Mouse (Mus musculus) spleen, adult 12 weeks (tissue): ENCODE results near the gene Nudt4.

Experiments
- DNase-seq: peaks from one replicate; pipeline ENCODE4 v3.0.0; 2022; ENCODE audit warnings: low spot score

Nudt4 gene

DNA sequence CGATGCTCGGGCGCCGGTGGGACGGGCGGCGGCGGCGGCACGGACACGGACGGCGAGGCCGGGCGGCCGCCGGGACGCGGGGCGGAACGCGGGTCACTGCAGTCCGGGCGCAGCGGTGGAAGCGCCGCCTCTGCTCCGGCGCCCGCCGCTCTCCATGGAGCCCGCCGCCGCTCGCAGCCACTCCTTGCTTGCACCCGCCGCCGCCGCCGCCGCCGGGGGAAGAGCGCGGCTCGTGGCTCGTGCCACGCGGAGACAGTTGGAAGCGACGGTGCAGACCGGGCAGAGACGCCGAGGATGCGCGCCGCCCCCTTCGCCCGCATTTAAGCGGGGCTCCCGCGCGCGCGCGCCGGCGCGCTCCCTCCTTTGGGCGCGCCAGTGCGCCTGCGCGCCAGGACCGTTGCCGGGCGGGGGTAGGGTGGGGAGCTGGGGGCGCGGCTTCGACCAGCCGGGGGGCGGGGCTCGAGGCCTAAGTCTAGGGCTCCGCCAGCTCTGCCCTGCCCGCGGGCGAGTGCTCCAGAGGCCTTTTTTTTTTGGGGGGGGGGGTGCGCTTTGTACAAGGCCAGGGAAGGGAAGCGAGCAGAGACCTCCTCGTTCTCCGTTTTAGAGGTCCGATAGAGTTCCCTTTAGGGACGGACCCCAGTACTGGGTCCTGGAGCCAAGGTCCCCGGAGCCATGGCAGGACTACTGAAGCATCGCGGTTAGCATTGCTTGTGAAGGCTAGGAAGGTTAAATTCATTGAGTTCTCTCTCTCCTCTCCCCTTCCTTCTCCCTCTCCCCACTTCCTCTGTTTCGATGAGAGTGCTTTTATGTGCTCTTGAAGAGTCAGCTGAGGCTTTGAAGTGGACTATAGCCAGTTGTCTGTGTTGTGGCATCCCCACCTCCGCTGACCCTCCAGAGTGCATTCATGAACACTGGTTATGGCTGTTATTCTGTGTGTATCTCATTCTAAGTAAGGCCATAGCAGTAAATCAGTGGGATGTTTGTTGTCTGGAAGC lies at the start of gene Nudt4:
Gene Nudt4 (minus strand): TSS at position 296 of the 995 bp plus-strand sequence.
- peak; percentile 75 for DNase-seq

DNA sequence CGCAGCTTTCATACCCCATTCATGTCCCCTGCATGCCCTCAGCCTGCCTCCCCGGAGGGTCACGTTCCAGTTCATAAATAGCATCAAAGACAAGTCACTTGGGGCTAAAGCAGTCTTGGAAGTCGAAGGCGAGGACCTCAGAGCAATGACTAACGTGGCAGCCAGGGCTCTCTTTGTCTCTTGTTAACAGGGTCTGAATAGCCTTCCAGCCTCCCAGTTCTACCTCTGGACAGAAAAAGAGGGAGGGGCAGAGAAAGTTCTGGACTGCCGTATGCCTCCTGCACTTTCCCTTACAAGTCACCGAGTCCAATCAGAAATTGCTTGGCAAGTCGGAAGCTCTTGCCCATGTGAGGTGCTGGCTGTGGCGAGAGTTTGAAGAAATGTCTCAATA lies 47.4 kb upstream of the Nudt4 start:
- DNase-seq: no peak

DNA sequence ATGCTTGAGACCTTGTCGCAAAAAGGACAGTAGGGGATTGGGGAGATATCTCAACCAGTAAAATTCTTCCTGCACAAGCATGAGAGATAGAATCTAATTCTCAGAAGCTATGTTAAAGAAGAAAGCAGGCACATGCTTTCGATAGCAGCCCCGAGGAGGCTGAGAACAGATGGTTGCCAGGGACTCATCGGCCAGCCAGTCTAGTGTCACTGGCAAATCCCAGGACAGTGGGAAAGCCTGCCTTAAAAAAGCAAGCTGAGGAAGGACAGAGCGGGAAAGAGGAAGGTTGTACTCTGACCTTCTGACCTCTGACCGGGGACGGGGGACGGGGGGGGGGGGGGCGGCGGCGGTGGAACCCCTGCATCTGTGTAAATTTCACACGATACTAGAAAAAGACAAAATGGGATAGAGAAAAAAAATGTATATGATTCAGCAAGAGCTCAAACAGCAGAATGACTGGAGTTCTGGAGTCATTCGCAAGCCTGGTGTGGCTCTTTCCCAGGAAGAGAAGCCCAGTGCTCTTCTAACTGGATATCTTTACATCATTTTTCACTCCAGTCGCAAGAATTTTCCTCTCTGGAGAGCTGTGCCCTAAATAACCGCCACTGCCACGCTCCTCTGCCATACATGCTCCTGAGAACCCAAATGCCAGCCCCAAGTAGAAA lies 46.9 kb upstream of the Nudt4 start:
- DNase-seq: no peak

DNA sequence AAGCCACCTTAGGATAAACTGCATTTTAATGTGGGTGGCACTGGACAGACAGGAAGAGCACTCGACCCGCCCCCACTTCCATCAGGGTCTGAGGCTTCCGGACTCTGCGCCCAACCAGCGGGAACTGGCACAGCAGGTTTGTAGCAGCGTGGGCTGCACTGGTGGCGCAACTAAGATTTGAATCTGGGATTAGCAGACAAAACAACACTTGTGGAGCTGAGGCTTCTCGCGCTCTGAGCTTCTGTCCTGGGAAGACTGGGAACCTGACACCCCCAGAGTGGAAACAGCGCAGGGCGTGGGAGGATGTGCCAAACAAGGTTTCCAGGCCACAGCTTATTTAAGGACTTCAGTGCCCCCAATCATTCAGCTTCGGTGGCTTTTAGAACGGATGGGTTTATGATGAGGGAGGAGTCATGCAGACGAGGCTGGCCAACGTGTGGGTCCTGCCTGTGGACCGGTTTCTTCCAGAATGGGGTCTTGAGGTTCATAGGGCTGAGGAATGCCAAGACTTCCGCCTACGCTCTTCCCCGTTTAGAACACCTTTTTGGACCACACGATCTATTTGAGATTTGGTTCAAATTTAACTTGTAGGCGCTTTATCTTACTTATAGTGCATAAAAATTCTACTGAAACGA lies 41.1 kb upstream of the Nudt4 start:
- DNase-seq: no peak

DNA sequence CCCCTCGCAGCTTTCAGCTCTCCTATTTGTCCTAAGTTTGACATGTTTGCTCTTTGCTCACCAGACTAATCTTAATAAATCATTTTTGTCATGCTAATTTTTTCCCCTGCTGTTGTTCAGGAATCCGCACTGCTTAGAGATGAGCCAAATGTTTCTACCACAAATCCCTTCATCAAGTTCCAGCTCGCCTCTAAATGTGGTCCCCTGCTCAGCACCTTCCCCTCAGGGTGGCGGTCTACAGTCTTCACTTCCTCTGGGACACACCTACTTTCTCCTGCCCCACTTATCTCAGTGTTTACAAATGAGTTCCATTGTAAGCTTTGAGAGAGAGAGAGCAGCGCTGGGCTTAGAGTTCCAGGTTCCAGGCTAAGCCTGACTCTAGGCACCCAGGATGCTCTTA lies 36.6 kb upstream of the Nudt4 start:
- no peak for DNase-seq

DNA sequence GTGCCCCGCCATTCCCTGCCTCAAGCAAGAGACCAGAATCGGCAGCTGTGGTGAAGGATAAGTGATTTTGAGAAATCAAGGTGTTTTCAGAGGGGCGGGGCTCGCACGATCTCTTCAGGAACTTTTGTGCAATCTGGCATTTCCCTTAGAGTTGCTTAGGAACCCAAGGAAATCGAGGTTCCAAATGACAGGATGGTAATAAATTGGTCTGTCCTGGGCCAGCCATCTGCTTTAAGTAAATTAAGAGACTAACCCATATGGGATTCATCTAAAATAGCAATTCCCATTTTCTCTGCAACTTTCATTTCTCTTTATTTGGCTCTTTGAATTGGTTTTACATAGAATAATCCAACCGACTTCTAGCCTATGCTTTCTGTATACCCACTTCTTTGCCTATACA lies 35.8 kb upstream of the Nudt4 start:
- no peak for DNase-seq

DNA sequence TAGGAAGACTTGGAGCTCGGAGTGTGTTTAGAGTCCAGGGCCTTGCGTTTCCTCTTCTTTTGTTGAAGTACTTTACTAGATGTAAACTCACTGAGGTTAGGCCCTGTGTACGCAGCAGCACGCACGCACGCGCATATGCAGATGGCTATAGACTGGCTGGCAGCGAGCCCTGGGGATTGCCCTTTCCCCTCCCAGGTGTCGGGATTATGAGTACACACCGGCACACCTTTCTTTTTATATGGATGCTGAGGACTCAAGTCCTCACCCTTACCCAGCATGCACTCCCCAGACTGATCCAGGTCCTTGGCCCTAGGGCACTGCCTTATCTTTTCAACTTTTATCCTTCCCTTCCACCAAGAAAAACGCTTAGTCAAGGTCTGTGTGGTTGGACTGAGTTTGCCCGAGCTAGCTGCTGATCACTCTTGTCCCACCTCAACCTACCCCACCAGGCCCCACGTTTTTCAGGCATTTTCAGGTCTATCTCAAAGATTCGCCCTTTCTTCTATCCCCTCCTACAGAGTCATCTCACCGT lies 34.2 kb upstream of the Nudt4 start:
- no peak for DNase-seq

DNA sequence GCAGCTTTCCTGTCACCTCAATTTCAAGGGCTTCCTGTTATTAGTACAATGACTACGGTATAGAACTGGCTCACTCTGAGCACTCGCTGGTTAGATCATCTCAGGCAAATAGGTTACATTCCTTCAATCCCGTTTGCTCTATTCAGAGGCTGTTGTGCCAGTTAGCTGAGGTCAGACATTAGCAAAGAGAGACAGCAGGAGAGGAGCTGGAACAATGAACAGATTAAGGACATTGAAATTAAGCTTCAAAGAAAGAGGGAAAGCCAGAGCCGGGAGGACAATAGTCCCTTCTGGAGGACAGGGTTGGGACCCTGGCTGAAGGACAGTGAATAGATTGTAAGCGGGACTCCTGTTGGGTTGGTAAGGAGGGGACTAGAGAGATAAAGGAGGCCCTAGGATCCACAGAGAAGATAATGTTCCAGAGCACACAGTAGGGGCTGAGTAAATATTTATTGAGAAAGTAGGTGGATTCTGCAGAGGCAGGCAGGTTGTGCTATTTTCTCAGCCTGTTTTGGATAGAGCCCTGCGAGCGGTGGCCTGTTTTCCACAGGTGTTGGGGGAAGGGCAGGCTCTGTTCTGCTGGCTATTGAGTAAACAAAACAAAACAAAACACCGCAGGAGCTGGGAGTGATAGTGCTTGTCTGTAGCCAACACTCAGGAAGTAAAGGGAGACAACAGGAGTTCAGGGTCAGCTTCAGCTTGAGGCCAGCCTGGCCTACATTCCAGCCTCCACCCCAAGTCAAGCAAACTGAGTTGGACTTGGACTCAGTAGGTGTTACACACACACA lies 32.1 kb upstream of the Nudt4 start:
- DNase-seq: no peak

DNA sequence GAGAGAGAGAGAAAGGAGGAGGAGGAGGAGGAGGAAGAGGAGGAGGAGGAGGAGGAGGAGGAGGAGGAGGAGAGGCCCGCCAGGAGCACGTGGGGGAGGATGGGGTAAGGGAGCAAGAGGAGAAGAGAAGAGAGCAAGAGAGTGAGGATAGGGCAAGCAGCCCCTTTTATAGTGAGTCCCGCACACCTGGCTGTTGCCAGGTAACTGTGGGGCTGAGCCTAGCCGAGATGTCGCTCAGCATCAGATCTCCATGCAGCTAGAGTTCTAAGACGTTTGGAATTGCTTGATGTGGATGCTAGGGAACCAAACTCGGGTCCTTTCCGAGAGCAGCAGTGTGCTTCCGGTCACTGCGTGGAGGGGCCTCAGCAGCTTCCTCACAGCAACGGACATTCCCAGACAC lies 30.5 kb upstream of the Nudt4 start:
- DNase-seq: no peak

DNA sequence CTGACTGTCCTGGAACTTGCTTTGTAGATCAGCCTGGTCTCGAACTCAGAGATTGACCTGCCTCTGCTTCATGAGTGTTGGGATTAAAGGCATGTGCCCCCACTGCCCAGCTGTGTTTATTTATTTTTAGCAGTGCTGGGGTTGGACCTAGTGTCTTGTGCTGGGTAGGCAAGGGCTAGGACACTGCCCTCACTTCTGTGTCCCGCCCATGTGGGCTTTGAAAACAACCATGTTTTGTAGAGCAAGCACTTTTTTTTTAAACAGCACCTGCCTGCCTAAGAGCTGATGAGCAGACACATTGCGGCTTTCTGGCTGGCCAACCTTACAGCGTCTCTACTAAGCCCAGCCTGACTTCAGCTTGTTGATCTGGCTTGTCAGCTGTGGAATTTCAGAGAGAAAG lies 27.3 kb upstream of the Nudt4 start:
- no peak for DNase-seq

DNA sequence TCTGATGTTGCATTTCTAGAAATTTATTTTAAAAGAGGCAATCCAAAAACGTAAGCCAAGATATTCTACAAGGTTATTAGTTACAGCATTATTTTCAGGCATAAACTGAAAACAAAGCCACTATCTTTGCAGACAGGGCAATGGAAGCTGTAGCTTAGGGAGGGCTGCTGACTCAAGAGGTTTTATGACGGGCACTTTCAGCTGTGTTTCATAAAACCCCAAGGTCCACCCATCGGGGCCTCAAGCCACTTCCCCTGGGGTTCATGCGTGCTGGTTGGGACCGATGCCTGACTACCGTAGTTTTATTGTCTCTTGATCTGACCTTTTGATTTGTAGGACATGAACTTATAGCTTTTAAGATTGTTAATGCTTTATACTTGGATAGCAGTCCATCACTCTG lies 26.2 kb upstream of the Nudt4 start:
- DNase-seq: no peak

DNA sequence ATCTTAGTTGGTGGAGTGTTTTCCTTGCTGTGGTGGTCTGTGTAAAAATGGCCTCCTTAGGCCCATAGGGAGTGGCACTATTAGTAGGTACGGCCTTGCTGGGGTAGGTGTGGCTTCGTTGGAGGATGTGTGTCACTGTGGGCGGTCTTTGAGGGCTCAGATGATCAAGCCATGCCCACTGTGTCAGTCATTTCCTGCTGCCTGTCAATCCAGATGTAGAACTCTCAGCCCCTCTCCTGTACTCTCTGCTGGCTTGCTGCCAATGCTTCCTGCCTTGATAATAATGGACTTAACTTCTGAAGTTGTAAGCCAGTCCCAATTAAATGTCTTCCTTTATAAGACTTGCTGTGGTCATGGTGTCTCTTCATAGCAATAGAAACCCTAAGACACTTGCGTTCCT lies 25.2 kb upstream of the Nudt4 start:
- DNase-seq: no peak

DNA sequence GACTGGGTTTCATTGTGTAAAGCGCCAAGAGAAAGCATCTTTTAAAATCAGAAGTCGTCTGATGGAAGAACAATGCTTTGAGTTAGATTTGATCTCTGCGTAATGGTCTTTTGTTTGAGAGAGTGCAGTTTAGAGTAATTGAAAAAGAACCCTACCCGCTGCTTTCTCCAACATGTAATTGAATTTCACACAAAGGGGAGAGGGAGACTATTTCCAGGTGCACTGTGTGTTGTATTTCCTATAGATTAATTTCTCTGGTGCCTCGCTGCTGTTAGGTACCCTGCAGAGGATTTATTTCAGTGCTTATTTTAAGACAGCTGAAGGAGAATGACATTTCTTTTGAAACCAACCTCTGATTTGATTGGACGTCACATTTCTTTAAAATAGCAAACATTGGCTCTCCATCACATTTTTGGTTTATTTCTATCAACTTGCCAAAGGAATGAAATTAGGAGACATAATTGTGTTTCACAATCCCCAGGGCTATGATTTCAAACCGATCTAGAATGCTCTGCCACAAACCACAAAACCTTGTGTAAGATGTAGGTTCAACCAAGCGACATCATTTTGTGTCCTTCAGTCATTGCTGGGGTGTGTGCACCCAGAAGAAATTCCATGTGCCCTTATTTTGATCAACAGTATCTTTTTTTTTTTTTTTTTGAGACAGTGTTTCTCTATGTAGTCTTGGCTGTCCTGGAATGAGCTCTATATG lies 23.7 kb upstream of the Nudt4 start:
- DNase-seq: no peak

DNA sequence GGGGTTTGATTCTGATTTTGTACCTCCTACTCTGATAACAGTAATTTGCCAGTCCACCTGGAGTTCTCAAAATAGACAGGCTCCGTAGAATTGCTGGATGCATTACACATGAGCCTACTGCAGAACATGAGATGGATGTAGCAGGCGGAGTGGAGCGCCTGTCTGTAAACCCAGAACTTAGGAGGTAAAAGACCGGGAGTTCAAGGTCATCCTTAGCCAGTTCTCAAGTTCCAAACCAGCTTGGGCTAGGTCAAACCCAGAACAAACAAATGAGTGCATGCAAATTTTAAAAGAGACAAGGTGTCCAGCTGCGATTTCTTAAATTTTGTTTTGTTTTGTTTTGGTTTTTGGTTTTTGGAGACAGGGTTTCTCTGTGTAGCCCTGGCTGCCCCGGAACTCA lies 21.6 kb upstream of the Nudt4 start:
- no peak for DNase-seq

DNA sequence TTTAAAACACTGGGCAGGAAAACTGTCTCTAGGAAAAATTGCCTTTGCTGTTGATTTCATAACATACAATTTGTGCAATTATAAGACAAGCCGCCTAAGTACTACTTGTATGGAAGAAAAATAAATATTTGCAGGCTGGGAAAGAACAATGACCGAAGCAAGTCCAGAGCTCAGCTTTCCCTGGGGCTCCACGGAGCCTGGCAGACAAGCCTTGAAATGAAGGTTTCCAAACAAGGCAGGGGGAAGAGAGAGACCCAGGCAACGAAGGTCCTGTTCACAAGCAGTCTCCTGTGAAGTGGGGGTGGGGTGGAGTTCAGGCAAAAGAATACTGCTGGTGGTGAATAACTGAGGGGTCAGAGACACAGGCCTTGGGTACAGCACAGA lies 13.6 kb upstream of the Nudt4 start:
- no peak for DNase-seq

DNA sequence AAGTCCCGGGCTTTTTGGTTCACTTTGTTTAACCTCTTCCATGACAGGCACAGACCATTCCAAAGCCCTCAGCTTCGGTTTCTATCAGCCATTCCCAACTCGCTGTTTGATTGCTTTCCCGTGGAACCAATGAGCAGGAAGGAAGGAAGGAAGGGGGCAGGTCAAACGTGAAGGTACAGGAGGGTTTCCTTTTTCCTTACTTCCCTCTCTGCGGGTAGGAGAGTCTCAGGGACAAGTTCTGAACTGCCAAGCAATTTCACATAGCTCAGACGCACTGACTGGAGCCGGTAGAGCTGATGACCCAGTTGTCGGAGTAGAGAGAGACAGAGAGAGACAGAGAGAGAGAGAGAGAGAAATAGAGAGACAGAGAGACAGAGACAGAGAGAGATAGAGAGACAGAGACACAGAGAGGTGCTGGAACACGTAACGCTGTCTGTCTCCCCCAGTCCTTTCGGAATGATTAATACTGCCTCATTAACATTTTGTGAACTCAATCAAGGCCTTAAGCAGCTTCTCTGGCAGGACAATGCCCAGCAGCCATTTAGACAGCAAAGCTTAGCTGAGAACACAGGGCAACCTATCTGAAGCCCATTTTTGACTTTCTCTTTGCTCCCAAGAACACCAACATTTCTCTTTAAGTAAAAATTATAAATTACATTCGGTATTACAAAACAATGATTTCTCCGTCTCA lies 13.1 kb upstream of the Nudt4 start:
- DNase-seq: no peak

DNA sequence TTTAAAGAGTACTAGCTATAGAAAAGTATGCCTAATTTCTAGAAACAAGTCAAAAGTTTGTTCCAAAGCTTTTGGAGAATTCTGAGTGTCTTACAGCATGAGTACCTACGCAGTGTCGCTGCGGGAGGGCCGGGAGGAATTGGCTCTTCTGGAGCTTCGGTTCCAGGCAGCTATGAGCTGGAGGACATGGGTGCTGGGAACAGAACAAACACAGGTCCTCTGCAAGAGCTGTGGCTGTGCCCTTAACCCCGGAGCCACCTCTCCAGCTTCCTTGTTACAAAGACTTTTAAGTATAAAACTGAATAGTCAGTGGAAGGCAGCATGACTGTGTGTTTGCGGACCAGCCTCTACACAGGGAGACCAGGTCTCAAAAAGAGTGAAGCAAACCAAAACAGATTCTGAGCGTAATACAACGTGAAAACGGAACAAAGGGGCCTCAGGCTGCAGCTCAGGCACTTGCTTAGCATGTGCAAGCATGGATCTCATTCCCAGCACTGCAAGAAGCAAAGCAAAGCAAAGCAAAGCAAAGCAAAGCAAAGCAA lies 12.0 kb upstream of the Nudt4 start:
- DNase-seq: no peak

DNA sequence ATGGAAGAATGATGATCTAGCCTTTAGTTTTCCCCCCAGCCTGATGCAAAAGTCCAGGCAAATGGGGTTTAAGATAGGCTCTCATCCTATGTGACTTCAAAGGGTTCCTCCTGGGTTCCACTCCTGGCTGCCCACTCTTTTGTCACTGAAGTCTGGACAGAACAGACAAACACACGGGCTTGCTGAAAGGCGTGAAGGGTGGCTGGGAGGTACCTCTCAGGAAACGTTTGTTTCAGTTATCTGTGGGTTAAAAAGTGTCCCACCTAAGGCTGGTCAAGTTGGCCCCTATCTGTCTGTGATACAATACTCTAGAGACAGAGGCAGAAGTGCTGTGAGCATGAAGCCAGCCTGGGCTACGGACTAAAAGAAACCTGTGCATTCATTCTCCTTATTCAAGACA lies 11.0 kb upstream of the Nudt4 start:
- DNase-seq: no peak

DNA sequence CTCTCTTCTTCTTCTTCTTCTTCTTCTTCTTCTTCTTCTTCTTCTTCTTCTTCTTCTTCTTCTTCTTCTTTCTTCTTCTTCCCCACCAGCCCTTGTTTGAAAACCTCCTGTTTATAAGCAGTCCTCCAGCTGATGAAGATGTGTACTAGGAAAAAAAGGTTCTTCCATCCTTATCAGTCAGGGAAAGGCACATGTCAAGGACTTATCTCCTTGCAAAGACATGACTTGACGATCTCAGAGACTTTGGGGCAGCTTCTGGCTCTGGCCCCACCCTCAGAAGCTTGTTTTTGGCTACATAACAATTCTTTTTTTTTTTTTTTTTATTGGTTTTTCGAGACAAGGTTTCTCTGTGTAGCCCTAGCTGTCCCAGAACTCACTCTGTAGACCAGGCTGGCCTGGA lies 5.5 kb upstream of the Nudt4 start:
- DNase-seq: no peak

DNA sequence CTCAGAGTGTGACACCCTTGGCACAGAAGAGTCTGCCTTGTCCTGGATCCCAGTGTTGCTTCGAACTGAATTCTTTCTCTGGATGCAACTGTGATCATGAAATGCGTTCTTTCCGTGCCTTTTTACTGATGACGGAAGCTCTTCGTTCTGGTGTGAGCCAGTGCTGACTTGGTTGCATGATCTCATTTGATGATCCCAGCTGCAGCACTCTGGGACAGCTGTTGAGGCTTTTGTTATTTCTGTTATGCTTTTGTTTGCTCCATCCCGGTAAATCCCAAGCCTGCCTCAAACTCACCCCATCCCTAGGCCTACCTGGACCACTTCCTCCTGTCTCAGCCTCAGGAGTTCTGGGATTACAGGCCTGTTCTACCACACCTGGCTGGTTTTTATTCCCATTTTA lies 4.1 kb upstream of the Nudt4 start:
- DNase-seq: no peak
